Mouse (Mus musculus): ENCODE data around the gene Ccdc124.
A peak's percentile ranks its signal among the peaks of the same experiment; 100 is the strongest.
"Not testable (repeated sequence)": the region's sequence is repeated elsewhere in the genome, so short reads cannot be mapped to it uniquely, and the experiment has no call there.

The Ccdc124 gene

GRCm38 (mm10) chr8:70895571-70896259 lies 22.0 kb upstream of the Ccdc124 start:
- DNase-seq (ENCODE audit: low spot score in 2 of 2), result not testable (repeated sequence)

DNA sequence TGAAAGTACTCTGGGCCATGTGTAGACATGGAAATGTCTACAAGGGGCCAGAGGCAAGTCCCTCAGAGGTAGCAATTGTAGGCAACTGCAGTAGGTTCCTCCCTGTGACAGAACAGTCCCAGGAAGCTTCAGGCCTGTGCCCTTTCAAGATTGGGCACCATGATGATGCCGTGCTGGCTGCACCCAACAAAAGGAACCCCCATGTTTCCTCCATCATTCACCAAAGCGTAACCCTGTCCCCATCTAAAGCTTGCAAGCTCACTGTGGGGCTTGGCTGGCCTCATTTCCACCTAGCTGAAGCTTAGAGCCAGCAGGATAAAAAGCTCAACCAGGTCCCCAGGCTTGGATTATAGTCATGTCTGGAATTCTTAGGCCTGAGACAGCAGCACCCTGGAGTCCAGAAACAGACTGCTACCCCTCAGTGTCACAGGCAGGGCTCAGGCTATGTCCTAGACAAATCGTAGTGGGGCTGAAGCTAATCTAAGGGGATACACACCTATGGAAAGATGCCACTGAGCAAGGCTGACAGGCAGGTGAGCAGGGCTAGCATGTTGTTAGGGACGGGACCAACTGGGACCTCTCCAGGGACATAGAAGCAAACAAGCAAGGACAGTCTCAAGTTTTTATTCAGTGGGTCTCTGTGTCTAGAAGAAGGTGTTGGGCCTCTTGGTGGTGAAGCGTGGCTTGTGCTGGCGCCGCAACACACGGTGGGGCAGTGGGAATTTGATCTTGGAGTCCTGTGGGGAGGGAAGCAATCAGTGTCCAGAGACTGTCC lies 21.2 kb upstream of the Ccdc124 start:
- DNase-seq (ENCODE audit: low spot score in 2 of 2), result no peak

- no peak for DNase-seq (ENCODE audit: low spot score in 2 of 2)
These were observed 20.6 kb upstream of the Ccdc124 start for GRCm38 (mm10) chr8:70894385-70894720.

- DNase-seq (ENCODE audit: low spot score in 2 of 2), result peak; percentile 42 to 54
These were observed 20.1 kb upstream of the Ccdc124 start for GRCm38 (mm10) chr8:70893656-70894384.

DNA sequence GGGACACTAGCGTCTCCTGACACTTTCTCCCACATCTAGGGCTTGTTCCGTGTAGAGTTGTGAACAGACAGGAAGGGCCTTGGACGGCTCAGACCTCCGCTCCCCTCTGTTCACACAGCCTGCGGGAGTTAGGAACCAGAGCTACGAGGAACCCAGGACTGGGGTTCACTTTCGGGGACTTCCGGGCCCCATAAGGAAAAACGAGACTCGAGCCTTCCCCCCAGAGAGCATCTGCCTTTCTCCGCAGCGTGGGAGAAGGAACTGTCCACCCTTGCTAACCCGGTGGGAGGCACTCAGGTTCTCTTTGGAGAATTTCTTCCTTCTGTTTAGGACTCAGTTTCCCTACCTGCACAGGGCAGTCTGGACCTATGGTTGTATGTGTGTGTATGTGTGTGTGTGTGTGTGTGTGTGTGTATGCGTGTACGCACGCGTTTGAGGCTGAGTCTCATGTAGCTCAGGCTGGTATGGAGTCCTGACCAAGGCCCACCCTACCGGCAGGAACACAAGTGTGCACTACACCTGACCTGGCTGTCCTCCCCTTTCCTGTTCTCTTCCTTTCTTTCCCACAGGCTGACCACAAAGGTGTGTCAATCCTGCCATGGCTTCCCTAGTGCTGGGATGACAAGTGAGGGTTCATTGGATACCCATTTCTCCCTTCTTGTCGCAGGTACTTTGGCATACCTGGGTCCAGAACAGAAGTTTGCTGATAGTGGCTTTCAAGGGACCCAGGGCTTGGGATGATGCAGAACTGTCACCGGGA lies 19.3 kb upstream of the Ccdc124 start:
- DNase-seq (ENCODE audit: low spot score in 2 of 2), result no peak

DNA sequence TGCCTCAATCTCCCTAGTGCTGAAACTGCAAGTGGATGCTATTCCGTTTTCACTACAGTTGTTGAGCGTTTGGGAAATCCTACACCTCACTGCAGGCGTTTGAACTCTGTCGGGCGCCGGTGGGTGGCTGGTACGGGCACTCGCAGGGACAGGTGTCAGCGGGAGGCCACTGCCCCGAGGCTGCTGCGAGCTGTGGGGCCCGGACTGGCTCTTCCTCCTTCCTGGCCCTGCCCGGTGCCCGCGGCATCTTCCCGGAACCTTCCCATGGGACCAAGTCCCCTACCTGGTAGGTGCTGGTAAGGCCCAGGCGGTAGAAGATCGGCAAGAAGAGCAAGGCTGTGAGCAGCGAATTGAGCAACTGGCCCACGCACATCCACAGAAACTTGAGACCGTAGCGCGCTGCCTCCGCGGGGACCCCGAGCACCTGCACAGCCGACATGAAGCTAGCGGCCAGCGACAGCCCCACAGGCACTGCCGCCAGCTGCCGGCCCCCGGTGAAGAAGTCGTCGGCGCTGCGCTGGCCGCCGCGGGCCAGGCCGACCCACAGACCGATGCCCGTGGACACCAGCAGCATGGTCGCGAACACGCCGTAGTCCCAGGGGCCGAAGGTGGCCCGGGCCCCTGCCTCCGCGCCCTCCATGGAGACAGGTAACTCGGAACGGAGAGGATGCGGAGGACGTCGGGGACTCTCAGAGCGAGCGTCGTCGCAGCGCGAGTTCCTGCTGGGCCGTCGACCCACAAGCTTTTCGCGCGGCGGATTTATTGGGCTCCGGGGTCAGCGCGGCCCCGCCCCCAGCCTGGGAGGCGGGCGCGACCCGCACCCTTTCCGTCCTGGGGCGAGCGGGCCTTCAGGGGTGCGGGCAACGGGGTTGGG lies 18.5 kb upstream of the Ccdc124 start, which contains the start of gene Slc5a5:
Gene Slc5a5 (minus strand): TSS at position 736 of the 874 bp plus-strand sequence.
- no peak for DNase-seq (ENCODE audit: low spot score in 2 of 2)

DNA sequence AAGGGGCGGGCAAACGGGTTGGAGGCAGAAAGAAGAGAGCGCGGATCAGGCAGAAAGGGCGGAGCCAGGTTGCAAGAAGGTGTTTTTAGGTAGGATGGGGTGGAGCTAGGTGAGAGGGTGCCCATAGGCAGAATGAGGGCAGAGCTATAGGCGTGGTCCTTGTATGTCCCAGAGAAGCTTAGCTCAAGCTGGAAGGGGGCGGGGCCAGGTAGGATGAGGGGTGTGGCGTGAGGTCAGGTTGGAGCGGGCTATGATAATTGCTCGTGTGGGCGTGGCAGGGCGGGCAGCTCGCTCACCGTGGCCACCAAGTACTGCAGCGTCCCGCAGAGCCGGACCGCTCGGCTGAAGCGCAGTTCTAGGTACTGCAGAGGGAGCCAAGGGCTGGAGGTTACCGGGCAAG lies 17.6 kb upstream of the Ccdc124 start:
- DNase-seq (ENCODE audit: low spot score in 2 of 2), result no peak

GRCm38 (mm10) chr8:70890656-70891055 lies 16.9 kb upstream of the Ccdc124 start:
- DNase-seq (ENCODE audit: low spot score in 2 of 2), result no peak

DNA sequence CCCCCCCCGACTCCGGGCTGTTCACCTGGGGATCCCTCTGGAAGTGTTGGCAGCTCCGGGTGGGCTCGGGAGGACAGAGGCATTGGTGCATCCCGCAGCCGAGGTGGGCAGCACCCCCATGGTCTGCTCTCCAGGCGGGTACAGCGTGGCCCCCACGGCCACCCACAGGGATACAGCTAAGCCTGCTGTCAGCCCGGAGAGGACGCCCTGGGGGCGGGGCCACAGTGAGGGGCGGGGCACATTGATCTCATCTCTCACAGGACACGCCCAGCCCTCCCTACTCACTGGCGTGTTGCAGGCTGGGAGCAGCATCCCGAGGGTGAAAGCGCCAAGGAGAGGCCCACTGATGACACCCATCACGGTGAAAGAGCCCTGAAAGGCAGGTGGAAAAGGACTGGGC lies 13.9 kb upstream of the Ccdc124 start:
- no peak for DNase-seq (ENCODE audit: low spot score in 2 of 2)

- no peak for DNase-seq (ENCODE audit: low spot score in 2 of 2)
These were observed 11.9 kb upstream of the Ccdc124 start for GRCm38 (mm10) chr8:70885612-70886011.

DNA sequence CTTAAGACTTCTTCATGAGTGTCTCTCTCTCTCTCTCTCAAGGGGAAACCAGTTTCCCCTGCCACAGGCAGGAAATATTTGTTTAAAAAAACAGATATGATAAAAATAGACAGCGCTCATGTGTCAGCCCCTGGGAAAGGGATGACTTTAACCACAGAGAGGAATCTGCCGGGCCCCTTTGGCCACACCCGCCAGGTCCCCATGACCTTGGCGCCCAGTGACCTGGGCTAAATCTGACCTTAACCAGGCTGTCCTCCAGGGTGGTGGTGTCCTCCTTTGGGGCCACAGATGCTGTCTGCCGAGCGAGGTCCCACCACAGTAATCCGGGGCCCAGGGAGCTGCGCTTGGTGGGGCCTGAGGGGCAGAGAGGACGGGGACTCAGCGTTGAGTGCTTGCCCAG lies 10.9 kb upstream of the Ccdc124 start:
- no peak for DNase-seq (ENCODE audit: low spot score in 2 of 2)

DNA sequence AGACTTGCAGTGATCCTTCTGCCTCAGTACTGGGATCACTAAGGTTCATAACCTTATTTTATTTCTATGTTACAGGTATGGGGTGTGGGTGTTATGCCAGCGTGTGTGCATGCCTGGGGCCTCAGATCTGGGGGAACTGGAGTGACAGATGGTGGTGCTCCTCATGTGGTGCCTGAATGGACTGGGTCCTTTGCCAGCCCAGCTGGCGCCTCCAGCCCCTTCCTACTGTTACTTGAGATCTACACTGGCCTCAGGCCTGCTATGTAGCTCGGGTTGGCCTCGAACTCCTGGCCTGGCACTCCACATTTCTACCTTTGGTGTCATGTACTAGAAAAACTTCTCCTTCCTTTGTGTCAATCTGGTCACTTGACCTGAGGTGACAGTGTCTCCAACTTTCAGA lies 10.5 kb upstream of the Ccdc124 start:
- DNase-seq (ENCODE audit: low spot score in 2 of 2), result no peak

DNA sequence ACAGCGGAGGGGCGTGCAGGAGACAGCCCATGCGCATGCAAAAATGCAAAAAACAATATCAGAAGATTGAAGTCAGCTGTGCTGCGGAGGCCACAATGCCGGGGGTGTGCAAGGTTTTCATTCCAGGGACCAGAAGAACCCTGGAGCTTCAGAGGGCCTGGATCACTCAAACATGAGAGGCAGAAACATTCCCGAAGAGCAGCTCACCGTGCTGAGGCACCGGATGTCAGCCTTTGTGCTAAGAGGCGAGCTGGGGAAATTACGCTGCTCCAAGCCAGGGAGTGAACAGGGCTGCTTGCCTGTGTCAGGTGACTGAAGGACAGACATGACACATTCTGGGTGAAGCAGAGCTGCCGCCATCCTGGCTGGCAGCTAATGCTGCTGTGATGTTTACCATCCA lies 6.8 kb upstream of the Ccdc124 start:
- no peak for DNase-seq (ENCODE audit: low spot score in 2 of 2)

- DNase-seq (ENCODE audit: low spot score in 2 of 2), result no peak
These were observed 6.4 kb upstream of the Ccdc124 start for GRCm38 (mm10) chr8:70880126-70880525.

GRCm38 (mm10) chr8:70879500-70879899 lies 5.8 kb upstream of the Ccdc124 start:
- no peak for DNase-seq (ENCODE audit: low spot score in 2 of 2)

- DNase-seq (ENCODE audit: low spot score in 2 of 2), result no peak
These were observed 4.4 kb upstream of the Ccdc124 start for GRCm38 (mm10) chr8:70878178-70878577.

- DNase-seq (ENCODE audit: low spot score in 2 of 2), result no peak
These were observed 2.6 kb upstream of the Ccdc124 start for GRCm38 (mm10) chr8:70876382-70876781.

- no peak for DNase-seq (ENCODE audit: low spot score in 2 of 2)
These were observed 706 bp upstream of the Ccdc124 start for GRCm38 (mm10) chr8:70874441-70874840.

DNA sequence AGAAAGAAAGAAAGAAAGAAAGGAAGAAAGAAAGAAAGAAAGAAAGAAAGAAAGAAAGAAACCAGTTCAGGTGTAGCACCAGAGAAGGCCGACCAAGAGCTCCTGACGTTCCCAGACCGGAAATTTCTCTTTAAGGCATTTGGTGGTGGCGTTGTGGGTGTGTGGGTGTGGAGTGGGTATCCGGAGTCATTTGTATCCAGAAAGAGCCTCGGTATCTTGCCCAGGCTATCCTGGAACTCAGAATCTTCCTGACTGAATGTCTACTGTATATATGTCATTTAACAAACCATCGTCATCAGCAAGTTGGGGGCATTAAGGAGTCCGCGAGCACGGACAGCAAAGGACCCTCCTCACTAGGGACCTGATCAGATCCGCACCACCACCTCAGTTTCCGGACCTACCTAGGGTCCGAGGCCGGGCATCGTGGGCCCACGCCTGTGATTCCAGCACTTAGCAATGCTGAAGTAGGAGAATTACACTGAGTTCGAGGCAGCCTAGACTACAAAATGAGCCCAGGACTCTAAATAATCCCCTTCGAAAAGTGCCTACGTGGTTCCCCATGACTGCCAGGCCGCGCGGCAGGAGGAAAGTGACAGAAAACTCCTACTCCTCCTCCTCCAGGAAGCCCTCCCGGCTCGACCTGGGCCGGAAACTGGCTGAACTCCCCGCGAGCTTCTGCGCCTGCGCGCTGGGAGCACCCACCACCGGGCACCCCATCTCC lies 932 bp downstream of the Ccdc124 start:
- DNase-seq (ENCODE audit: low spot score in 2 of 2), result no peak

GRCm38 (mm10) chr8:70871195-70871807 lies 2.4 kb downstream of the Ccdc124 start:
- no peak for DNase-seq (ENCODE audit: low spot score in 2 of 2)

Measured in frontal cortex, postnatal 25 days (tissue).